Mouse (Mus musculus): Measurements from ENCODE around the gene 1700007K13Rik.

The 1700007K13Rik gene

GRCm38 (mm10) chr2:28414116-28414756 lies 51.9 kb downstream of the 1700007K13Rik start:
- DNase-seq, result no peak

DNA sequence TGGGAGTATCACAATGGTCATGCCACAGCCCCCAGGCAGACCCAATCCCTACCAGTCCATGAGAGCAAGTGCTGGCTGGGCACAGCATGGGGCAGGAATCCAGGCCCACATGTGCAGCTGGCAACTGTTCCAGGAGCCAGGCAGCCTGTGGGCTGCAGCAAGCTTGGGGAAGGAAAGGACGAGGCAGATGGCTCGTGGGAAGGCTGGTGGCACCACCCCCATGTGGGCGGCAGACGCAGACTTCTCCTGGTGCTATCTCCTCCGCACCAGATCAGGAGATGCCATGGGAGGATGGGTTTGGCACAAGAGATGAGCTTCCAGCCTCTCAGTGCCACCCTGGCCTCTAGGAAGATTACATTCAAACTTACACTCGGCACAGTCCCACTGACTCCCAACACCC lies 53.2 kb downstream of the 1700007K13Rik start:
- no peak for DNase-seq
